Mouse (Mus musculus) kidney, adult 2 months (tissue): ENCODE data around the gene Vdr.

Source experiments
- CTCF ChIP-seq: fragments of 200-500 bp; conservative IDR thresholded peaks from 2 replicates; pipeline ENCODE4 v1.5.1; 2011; ENCODE audit warnings: low read depth, mild to moderate bottlenecking, control low read depth, low read length, moderate library complexity, mixed read lengths; ENCODE audit not compliant: insufficient read depth, insufficient read length
- POLR2A ChIP-seq: fragments of 200-500 bp; IDR thresholded peaks from one replicate; pipeline ENCODE4 v1.6.1; 2011; ENCODE audit warnings: low read depth, low read length, control low read depth

DNA sequence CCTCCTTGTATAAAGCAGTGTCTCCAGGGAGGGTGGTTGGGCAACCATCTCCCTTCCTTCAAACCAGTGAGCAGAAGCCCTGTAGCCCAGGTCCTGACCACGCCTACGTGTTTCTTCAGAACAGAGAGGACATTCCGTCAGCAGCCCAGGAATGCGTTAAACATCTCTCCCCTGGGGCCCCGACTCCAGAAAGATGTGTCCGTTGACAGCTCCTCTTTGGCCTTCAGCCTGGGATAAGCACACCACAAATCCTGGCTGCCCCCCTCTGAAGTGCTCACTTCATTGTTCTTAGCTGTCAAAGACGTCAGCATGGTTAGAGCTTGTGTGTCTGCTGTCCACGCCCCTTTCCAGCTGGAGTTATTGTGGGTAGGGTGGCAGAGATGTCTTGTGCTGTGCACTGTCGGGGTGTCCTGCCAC is 3.9 kb upstream of the Vdr start:
- TF ChIP-seq CTCF, result no peak
- no peak for TF ChIP-seq POLR2A
